Mouse (Mus musculus): Measurements from ENCODE around the gene Vat1. TPM values are rescaled to one million over a fixed set of nuclear protein-coding genes. Genes with fewer than 3 reads are reported as not detected.

Gene Vat1
- polyA plus RNA-seq, 1 experiment from 2014 or later, result 52.0 TPM

DNA sequence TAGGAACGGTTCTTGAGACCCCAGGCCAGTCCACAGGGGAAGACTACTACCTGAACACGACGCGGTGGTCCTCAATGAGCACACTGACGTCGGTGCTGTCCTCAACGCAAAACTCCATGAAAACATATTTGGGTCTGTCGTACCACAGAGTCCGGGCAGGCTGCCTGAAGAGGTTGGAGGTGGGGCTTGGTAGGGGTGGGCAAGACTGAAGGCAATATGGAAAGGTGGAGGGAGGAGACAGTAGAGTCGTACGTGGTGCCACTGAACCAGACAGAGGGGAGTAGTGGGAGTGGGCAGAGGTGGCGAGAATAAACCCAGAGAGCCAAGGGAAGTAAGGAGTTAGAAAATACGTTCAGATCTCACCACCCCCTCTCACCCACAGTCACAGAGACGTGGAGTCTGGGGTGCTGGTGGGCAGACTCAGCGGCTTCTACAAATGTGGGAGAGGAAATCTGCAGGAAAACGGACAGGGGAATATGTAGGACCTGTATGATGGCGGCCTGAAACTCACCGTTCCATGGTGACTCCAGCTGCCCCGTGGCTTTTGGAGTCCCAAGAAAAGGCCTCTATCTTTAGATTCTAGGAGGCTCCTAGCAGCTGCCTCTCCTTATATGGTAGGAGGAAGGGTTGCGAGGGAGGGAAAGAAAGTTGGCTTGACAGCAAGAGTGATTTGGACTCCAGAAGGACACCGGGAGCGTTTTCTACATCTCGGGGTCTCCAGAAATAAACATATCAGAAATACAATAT is 41.8 kb downstream of the Vat1 start, which contains the start of gene Gm27029:
Gene Gm27029 (minus strand): TSS at position 692 of the 747 bp plus-strand sequence.
- no peaks in the 10 kb centered on the region for H3K9me3 ChIP-seq (ENCODE audit: control insufficient read depth, low read length)
- H3K27ac ChIP-seq (ENCODE audit: low read length), result peak within 1 kb of the TSS; percentile 80
- H3K27me3 ChIP-seq (ENCODE audit: control insufficient read depth, insufficient read depth, low read depth, low read length), result no peaks in the 10 kb centered on the region
- peak; percentile 78 for ATAC-seq (ENCODE audit: low read depth)
- peak within 1 kb of the TSS; percentile 79 for H3K9ac ChIP-seq (ENCODE audit: low read length)
- peak within 1 kb of the TSS; percentile 82 for H3K4me2 ChIP-seq (ENCODE audit: low read depth, low read length)
- peak within 1 kb of the TSS; percentile 79 for H3K4me3 ChIP-seq (ENCODE audit: low read length)
- no peaks in the 10 kb centered on the region for H3K36me3 ChIP-seq (ENCODE audit: control insufficient read depth, insufficient read depth, low read length)
- H3K4me1 ChIP-seq (replicated peaks; ENCODE audit: control insufficient read depth, insufficient read depth, low read length), result peaks cover 15% of the 10 kb centered on the region
- 3% methylated on average over 23 of the region's 23 CpGs for WGBS

GRCm38 (mm10) chr11:101420148-101420547 is 45.9 kb downstream of the Vat1 start:
- Histone ChIP-seq H3K4me2 (ENCODE audit: low read depth, low read length) (no peak overlapping the region), H3K36me3 (ENCODE audit: control insufficient read depth, insufficient read depth, low read length) (no peaks in the 10 kb centered on the region), H3K4me3 (ENCODE audit: low read length) (no peak overlapping the region), H3K9me3 (ENCODE audit: control insufficient read depth, low read length) (no peaks in the 10 kb centered on the region), H3K27ac (ENCODE audit: low read length) (no peak overlapping the region), H3K9ac (ENCODE audit: low read length) (no peak overlapping the region), H3K27me3 (ENCODE audit: control insufficient read depth, insufficient read depth, low read depth, low read length) (no peaks in the 10 kb centered on the region), H3K4me1 (replicated peaks; ENCODE audit: control insufficient read depth, insufficient read depth, low read length) (peaks cover 6% of the 10 kb centered on the region)
- 80% methylated on average over 5 of the region's 5 CpGs for WGBS
- no peak for ATAC-seq (ENCODE audit: low read depth)

DNA sequence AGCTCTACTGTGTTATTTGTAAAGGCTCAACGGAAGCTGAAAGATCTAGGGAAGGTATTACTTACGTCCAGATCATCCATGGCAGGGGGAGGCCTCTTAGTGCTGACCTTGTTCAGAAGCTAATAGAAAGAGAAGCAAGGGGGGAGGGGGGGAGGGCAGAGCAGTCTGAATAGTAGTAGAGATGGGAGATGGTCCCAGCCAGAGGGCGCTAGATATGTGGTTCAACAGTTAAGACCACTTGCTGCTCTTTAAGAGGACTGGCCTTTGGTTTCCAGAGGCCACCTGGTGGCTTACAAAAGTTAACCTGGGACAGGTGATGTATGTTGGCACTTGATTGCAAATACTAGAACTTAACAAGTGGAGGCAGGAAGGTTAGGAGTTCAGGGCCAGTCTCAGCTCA is 46.4 kb downstream of the Vat1 start:
- no peak overlapping the region for H3K4me3 ChIP-seq (ENCODE audit: low read length)
- no peaks in the 10 kb centered on the region for H3K9me3 ChIP-seq (ENCODE audit: control insufficient read depth, low read length)
- H3K4me2 ChIP-seq (ENCODE audit: low read depth, low read length), result no peak overlapping the region
- no peaks in the 10 kb centered on the region for H3K27me3 ChIP-seq (ENCODE audit: control insufficient read depth, insufficient read depth, low read depth, low read length)
- H3K36me3 ChIP-seq (ENCODE audit: control insufficient read depth, insufficient read depth, low read length), result no peaks in the 10 kb centered on the region
- 33% methylated on average over 3 of the region's 3 CpGs for WGBS
- no peak overlapping the region for H3K9ac ChIP-seq (ENCODE audit: low read length)
- peaks cover 6% of the 10 kb centered on the region for H3K4me1 ChIP-seq (replicated peaks; ENCODE audit: control insufficient read depth, insufficient read depth, low read length)
- H3K27ac ChIP-seq (ENCODE audit: low read length), result no peak overlapping the region
- no peak for ATAC-seq (ENCODE audit: low read depth)

GRCm38 (mm10) chr11:101418991-101419390 is 47.0 kb downstream of the Vat1 start:
- Histone ChIP-seq H3K36me3 (ENCODE audit: control insufficient read depth, insufficient read depth, low read length) (no peaks in the 10 kb centered on the region), H3K4me3 (ENCODE audit: low read length) (no peak overlapping the region), H3K4me1 (replicated peaks; ENCODE audit: control insufficient read depth, insufficient read depth, low read length) (peaks cover 6% of the 10 kb centered on the region), H3K9me3 (ENCODE audit: control insufficient read depth, low read length) (no peaks in the 10 kb centered on the region), H3K27ac (ENCODE audit: low read length) (no peak overlapping the region), H3K9ac (ENCODE audit: low read length) (no peak overlapping the region), H3K27me3 (ENCODE audit: control insufficient read depth, insufficient read depth, low read depth, low read length) (no peaks in the 10 kb centered on the region), H3K4me2 (ENCODE audit: low read depth, low read length) (no peak overlapping the region)
- WGBS, result 58% methylated on average over 6 of the region's 6 CpGs
- ATAC-seq (ENCODE audit: low read depth), result no peak

DNA sequence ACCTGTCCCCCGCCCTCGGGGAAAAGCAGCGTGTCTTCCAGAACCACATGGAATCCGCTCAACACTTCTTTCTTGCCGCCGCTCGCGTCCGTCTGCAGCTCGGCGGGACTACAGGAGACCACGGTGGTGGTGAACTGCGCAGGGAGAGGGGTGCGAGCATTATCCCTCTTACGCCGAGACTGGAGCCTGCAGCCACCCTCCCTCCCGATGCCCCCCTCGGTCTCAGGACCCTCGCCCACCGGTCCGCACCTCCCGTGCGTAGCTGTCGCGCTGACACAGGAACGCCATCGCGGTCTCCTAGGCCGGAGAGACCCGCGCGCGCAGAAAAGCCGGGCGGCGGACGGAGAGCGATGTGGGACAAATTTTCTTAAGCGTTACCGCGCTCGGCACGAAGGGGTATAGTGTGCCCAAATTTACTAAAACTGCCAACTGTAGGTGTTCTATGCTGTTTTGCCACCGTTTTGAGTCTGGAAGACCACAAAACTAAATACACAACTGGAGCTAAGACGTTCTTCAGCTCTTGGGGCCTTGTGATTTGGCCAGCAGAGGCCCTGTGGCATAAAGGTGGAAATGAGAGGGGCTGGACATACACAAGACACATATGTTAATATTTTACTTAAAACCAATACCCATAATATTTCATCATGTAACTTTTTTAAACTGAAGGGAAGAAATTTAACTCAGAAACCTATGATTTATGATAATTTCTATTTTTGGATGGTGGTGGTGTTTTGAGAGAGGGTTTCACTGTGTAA is 48.8 kb downstream of the Vat1 start, which contains the start of gene Aarsd1:
Gene Aarsd1 (minus strand): TSS at position 515 of the 755 bp plus-strand sequence.
- Histone ChIP-seq H3K9me3 (ENCODE audit: control insufficient read depth, low read length) (no peaks in the 10 kb centered on the region), H3K4me2 (ENCODE audit: low read depth, low read length) (peak within 1 kb of the TSS; percentile 82), H3K4me1 (replicated peaks; ENCODE audit: control insufficient read depth, insufficient read depth, low read length) (peaks cover 6% of the 10 kb centered on the region), H3K36me3 (ENCODE audit: control insufficient read depth, insufficient read depth, low read length) (peaks cover 5% of the 10 kb centered on the region; the same call in 1 of the 2 replicates), H3K4me3 (ENCODE audit: low read length) (peak within 1 kb of the TSS; percentile 66), H3K9ac (ENCODE audit: low read length) (peak within 1 kb of the TSS; percentile 86), H3K27ac (ENCODE audit: low read length) (peak within 1 kb of the TSS; percentile 53; the same call in 1 of the 2 replicates), H3K27me3 (ENCODE audit: control insufficient read depth, insufficient read depth, low read depth, low read length) (no peaks in the 10 kb centered on the region)
- ATAC-seq (ENCODE audit: low read depth), result peak; percentile 79
- WGBS, result under 1% methylated on average over 38 of the region's 45 CpGs

DNA sequence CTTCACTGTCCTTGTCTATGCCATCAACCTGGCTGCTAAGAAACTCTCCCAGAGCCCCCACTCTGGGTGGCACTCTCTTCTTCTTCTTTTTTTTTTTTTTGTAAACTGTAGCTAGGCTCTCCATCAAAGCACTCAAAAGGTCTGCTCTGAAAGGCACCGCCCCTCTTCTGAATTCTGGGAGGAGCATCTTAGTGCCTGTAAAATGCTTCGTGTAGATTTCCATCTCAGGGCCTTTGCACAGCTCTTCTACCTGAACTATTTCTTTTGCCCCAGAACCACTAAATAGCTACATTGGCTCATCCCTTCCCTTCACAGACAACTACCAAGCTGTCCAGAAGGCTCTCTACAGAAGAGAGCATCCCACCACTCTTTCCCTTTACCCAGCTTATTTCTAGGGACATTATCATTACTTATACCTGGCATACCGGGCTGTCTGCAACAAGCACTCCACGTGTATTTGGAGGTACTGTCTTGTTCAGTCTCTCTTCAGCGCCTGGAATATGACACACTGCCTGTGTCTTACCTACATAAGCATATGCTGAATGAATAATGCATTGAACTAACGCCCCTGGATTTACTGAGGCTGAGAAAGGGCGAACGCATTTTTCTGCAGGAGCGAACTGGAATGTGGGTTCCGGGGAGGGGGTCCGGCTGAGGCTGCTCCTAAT is 49.5 kb downstream of the Vat1 start:
- peak; percentile 8; the same call in 1 of the 2 replicates for ATAC-seq (ENCODE audit: low read depth)
- Histone ChIP-seq H3K27ac (ENCODE audit: low read length) (0 out of 2 replicates have a peak overlapping the region, but pooled peaks have one; percentile 4), H3K4me2 (ENCODE audit: low read depth, low read length) (peak overlapping the region; percentile 82), H3K9ac (ENCODE audit: low read length) (peak overlapping the region; percentile 86), H3K36me3 (ENCODE audit: control insufficient read depth, insufficient read depth, low read length) (peaks cover 10% of the 10 kb centered on the region), H3K27me3 (ENCODE audit: control insufficient read depth, insufficient read depth, low read depth, low read length) (no peaks in the 10 kb centered on the region), H3K9me3 (ENCODE audit: control insufficient read depth, low read length) (no peaks in the 10 kb centered on the region), H3K4me1 (replicated peaks; ENCODE audit: control insufficient read depth, insufficient read depth, low read length) (peaks cover 6% of the 10 kb centered on the region), H3K4me3 (ENCODE audit: low read length) (peak overlapping the region; percentile 66)
- WGBS, result under 1% methylated on average over 11 of the region's 11 CpGs

DNA sequence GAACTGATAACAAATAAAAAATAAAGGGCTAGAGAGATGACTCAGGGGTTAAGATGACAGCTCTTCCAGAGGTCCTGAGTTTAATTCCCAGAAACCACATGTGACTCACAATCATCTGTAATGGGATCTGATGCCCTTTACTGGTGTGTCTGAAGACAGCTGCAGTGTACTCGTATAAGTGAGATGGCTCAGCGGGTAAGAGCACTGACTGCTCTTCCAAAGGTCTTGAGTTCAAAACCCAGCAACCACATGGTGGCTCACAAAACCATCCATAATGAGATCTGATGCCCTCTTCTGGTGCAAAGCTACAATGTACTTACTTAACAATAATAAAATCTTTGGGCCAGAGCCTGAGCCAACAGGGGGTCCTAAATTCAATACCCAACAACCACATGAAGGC is 50.7 kb downstream of the Vat1 start:
- Histone ChIP-seq H3K4me3 (ENCODE audit: low read length) (no peak overlapping the region), H3K27me3 (ENCODE audit: control insufficient read depth, insufficient read depth, low read depth, low read length) (no peaks in the 10 kb centered on the region), H3K36me3 (ENCODE audit: control insufficient read depth, insufficient read depth, low read length) (peaks cover 18% of the 10 kb centered on the region), H3K4me1 (replicated peaks; ENCODE audit: control insufficient read depth, insufficient read depth, low read length) (peaks cover 6% of the 10 kb centered on the region), H3K4me2 (ENCODE audit: low read depth, low read length) (no peak overlapping the region), H3K27ac (ENCODE audit: low read length) (no peak overlapping the region), H3K9ac (ENCODE audit: low read length) (no peak overlapping the region), H3K9me3 (ENCODE audit: control insufficient read depth, low read length) (no peaks in the 10 kb centered on the region)
- WGBS, result 88% methylated on average over 2 of the region's 2 CpGs
- ATAC-seq (ENCODE audit: low read depth), result no peak

All from lung, embryonic 16.5 days (tissue).